Mouse (Mus musculus): ENCODE measurements around the gene Pde9a.

Gene Pde9a

DNA sequence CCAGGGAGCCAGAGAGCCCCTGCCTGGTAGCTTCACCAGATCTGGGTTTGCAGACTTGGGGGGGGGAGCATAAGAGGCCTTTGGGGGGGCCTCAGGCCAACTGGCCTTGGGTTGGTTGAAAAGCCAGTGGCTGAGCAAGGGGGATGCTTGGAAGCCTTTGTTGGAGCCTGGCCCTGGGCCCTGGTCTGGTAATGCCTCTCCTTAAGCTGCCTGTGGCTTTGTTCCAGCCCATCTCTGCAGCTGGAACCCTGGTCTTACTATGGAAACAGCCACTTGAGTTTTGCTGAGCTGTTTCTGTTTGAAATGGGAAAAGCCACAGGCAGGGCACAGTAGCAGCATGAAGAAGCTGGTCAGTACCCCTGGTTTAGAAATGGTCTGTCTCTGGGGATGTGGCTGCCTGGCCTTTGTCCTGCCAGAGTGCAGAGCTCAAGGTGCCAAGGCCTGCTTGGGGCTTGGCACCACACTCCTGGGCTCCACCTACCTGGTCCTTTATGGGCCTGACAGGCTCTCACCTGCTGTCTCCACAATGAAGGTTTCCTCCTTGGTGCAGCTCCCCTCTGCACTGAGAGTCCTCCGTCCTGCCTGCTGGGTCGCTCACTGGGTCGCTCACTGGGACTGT, 3.5 kb downstream of the Pde9a start:
- no peak for DNase-seq (ENCODE audit: low spot score)

DNA sequence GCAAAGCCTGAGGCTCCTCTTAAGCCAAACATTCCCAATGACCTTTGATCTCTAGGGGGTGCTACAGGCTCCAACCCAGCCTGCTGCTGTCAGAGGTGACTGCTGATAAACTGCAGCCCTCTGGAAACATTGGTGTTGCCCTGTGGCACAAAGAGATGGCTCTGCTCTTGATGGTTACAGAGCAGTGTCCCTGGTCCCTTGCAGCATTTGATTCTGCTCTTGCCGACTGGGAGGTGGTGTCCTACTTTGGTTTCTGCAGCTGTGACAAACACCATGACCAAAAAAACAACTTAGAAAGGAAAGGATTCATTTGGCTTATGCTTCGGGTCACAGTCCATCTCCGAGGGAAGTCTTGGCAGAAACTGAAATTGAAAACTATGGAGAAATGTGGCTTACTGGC, 5.5 kb downstream of the Pde9a start:
- no peak for DNase-seq (ENCODE audit: low spot score)

DNA sequence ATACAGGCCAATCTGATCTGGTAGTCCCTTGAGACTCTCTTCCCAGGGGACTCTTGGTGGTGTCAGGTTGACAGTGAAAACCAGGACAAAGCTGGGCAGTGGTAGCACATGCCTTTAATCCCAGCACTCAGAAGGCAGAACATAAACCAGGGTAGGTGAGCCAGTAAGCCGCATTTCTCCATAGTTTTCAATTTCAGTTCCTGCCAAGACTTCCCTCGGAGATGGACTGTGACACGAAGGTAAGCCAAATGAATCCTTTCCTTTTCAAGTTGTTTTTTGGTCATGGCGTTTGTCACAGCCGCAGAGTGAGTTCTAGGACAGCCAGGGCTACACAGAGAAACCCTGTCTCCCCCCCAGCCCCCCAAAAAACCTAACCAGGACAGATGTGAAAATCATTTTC, 6.0 kb downstream of the Pde9a start:
- no peak for DNase-seq (ENCODE audit: low spot score)

DNA sequence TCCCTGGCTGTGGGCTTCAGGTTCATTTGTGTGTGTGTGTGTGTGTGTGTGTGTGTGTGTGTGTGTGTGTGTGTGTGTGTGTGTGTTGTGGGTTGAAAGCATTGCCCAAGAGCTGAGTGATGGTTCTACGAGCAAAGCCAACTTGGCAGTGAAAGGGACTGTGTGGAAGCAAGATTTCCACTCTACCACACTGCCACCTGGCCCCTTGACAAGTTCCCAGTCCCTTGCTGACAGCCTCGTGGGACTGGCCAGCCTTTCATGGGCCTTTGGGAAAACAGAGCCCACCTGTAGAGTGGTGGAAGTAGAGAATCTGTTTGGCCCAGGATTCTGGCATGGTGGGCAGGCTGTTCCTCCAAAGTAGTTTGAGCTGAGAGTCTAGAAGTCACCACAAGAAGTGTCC, 7.8 kb downstream of the Pde9a start:
- DNase-seq (ENCODE audit: low spot score), result no peak

DNA sequence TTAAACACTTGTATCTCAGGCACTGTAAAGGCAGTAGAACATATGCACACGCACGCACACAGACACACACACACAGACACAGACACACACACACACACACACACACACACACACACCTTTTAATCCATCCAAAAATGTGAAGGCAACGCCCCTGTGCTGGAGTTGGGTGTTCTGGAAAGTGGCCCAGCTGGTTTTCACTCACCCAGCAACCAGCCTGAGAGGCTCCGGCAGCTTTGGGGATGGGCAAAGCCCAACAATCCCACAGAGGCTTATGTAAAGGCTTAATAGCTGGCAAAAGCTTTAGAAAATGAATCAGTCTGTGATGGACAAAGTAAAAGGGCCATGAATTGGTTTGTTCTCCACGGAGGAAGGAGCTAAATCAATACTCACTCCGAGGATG, 14.3 kb downstream of the Pde9a start:
- no peak for DNase-seq (ENCODE audit: low spot score)

DNA sequence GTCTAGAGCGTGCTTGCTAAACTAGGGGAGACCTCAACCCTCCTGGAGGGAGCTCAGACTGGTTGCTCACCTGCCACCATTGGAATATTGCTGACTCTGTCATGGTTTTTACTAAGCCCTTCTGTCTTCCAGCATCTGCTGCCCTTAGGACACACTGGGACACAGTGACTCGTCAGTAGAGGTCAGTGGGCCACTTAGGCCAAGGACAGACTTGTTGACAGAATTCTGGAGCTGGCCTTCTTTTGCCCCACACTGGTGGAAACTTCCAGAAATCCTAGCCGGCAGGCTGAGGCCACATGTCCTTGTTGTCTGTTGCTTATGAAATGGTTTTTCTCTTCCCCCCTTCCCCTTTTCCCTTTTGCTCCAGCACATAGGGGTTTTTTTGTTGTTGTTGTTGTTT, 15.2 kb downstream of the Pde9a start:
- no peak for DNase-seq (ENCODE audit: low spot score)

DNA sequence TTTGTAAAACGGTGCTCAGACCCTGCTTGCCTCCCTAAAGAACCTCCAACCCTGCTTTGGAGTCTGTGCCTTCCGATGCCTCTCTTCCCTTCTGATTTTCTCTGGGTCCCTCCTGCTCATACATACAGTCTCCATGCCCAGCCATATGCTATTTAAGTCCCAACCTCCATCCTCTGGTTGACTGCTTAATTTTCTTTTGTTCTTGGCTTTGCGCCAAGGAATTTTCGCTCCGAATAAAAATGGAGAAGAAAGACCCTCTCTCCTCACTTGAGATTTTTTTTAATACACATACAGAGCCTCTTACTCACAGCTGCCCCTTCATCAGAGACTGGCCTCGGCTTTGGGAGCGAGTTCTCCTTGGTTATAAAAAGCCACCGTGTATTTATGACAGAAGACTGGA, 16.7 kb downstream of the Pde9a start:
- DNase-seq (ENCODE audit: low spot score), result no peak

DNA sequence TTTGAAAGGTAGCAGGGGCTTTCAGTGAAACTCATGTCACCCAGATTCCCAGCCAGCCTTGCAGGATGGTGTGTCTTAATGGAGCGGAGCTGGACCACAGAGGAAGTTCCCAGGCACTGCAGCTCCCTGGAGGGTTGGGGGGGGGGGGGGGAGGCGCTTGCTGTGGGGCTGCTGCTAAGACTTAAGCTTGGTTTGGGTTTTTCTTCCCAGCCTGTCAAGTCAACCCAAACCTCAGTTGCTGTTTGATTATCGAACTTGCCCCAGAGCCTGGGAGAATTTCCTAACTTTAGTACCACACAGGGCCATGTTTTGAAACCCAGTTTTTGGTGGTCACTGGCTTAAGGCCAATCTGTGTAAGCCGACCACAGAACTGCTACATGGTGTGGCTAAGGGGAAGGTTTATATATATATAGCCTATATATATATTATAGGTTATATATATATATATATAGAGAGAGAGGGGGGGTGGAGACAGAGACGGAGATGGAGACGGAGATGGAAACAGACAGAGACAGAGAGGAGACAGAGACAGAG, 19.8 kb downstream of the Pde9a start:
- DNase-seq (ENCODE audit: low spot score), result no peak

DNA sequence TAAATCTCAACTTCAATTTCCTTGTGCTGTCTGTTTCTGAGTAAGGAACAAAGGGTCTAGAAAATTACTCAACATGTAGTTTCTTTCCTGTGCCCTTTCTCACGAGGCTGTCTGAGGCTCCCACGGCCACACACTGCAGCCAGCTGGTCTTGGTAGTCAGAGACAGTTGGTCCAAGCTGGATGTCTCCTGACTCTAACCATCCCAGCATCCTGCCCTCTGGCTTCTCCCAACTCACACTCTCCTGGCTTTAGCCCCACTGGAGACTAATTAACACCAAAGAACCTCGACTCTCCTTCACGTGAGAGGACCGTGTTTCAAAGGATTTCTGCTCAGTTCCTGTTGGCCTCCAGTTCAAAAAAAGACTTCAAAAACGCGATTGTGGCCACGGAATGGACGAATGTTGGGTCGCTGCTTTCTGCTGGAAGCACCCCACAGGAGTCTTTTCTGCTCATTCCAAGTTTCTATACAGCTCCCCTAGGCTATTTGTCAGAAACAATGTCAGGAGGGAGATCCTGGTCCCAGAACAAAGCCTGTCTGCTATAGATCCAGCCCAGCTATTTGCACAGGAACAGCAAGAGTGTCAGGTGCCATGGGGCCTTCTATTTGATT, 23.8 kb downstream of the Pde9a start:
- DNase-seq (ENCODE audit: low spot score), result no peak

DNA sequence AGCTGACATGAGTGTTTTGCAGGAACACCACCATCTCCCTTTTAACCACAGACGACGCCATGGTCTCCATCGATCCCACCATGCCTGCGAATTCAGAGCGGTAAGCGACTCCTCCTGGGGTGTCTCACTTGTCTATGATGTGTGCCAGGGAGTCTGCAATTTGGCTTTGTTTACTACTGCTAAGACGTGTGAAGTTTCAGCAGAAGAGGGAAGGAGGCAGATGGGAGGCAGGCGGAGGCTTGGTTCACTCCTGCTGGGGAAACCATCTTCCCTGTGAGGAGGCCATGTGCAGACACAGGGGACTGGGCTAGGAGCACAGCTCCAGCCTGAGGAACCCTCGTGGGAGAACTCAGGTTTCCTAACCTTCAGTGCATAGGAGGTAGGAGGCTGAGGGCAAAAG, 29.2 kb downstream of the Pde9a start:
- DNase-seq (ENCODE audit: low spot score), result no peak

DNA sequence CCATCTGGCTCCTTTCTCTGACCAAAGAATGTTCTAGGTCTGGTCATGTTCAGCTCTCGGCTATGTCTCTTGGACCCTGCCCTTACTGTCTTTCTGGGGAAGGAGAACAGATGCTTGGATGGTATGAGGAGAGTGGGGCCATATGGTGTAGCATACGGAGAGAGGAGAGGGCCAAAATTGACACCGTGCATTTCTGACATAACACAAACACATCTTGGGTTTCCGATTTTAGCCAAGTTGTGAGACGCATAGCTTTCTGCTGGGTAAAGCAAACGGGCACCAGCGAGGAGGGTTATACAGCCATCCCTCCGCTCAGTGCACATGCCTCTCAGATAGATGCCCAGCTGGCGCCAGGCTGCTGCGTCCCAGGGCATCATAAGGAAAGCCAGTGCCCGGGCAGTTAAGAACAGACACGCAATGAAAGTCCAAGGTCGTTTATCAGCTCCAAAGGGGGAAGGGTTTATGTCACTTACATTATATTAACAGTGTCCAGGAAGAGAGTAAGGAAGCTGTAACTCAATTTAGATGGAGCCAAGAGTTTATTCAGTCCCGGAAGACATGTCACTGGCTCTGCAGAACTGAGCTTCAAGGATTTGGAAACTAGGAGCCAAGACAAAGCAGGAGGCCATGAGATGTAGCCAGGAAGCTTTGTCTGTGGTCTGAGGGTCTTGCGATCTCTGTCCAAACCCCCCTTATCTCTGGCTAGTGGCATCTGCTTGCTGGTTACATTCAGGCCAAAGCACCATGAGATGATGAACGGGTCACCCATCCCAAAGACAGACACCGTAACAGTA, 33.0 kb downstream of the Pde9a start:
- DNase-seq (ENCODE audit: low spot score), result no peak

DNA sequence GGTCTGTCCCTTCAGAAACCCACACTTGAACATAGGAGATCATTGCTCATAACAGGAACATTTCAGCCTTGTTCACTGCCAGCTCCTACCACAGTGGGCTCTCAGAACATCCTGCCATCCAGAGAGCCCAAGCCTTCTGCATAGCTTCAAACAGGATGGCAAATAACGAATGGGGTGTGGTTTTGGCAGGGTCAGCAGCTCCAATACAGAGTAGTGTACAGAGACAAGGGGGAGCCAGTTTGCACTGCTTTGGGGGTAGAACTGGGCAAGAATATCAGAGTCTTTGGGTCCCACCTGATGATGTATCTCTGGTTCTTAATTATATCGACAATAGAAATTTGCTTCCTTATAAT, 33.6 kb downstream of the Pde9a start:
- no peak for DNase-seq (ENCODE audit: low spot score)

DNA sequence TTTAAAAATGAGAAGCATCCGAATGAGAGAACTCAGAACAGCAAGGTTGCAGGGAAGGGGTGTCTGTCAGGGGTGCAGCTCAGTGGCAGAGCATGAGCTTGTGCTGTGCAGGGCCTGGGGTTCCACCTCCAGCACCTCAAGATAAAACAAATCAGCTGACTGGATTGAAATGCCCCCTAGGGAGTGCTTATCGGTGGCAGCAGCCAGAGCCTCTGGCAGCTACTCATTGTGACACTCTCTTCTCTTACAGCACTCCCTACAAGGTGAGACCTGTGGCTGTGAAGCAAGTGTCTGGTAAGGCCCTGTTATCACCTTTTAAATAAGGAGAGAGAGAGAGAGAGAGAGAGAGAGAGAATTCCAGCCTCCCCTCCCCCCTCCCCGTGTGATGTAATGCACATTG, 34.0 kb downstream of the Pde9a start:
- DNase-seq (ENCODE audit: low spot score), result no peak

DNA sequence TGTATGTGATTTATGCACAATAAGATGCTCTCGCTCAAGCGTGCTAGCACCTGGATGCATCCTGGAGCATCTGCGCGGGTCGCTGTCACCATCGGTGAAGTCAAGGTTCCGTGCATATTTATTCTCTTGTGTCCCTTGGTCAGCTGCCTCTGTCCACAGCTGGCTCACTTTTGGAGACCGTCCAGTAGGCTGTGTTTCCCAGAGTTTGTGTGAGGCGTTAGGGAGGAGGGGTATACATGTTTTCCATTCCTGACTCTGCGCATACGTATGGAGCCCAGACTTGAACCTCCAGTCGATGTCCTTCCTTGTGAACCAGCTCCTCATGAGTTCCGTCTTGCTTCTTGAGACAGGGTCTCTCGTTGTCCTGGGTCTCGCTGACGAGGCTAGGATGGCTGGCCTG, 34.6 kb downstream of the Pde9a start:
- no peak for DNase-seq (ENCODE audit: low spot score)

DNA sequence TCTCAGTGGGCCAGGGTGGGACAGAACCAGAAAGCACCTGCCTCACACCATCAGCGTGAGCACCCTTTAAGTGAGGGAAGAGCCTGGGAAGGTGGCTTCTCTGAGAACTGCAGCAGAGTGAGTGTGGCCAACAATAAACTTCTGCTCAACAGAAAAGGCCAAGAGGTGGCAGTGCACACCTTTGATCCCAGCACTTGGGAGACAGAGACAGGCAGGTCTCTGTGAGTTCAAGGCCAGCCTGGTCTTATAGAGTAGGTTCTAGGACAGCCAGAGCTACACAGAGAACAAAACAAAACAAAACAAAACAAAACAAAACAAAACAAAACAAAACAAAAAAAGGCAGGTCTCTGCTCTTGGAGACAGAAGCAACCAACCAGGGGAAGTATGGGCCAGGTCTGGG, 36.4 kb downstream of the Pde9a start:
- DNase-seq (ENCODE audit: low spot score), result no peak

DNA sequence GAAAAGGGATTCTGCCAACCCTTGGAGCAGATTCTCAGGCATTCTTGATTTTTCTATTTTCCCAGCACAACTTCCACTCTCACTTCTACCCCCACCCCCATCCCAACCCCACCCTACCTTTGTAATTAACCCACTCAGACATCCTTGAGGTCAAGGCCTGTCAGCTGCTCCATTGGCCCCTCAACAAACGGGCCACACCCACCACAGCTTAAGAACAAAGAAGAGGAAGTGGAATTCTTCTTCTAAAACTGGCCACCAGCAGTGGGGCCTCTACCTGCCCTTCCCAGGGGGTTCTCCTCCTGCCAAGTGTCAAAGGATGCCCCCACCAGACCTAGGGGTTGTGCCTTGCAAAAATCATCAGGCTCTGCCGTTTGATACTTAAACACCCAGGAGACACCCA, 37.0 kb downstream of the Pde9a start:
- no peak for DNase-seq (ENCODE audit: low spot score)

DNA sequence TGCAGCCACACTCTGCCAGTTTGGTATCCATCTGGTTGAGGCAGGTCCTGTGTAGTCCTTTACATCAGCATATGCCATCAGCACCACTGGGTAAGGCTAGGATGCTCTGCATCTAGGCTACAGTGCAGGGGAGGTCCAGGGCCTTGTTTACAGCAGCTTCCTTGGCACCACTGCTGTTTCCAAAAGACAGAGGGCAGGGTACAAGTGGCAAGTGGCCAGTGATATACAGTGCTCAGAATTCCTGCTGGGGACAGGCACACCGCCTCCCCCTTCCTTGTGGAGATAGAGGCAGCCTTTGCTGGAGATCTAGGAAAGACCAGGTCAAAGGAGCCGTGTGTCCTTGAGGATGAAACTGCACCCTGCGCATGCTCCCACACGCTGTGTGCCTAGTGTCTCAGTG, 38.3 kb downstream of the Pde9a start:
- no peak for DNase-seq (ENCODE audit: low spot score)

DNA sequence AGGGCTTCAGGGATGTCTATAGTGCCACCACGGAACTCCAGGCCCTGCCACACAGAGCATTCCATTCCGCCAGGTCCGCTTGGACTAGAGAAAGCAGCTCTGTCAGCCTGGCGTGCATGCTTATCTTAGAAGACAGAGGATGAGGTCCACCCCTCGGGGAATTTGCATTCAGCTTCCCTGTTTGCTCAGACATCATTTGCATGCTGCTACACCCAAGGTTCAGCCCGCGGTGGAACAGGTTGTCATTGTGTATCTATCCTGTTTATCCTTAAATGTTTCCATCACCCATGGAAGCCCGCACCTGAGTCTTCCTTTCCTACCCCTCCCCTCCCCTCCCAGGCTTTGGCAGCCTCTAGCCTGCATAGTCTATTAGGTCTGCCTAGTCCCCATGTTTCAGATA, 38.8 kb downstream of the Pde9a start:
- no peak for DNase-seq (ENCODE audit: low spot score)

DNA sequence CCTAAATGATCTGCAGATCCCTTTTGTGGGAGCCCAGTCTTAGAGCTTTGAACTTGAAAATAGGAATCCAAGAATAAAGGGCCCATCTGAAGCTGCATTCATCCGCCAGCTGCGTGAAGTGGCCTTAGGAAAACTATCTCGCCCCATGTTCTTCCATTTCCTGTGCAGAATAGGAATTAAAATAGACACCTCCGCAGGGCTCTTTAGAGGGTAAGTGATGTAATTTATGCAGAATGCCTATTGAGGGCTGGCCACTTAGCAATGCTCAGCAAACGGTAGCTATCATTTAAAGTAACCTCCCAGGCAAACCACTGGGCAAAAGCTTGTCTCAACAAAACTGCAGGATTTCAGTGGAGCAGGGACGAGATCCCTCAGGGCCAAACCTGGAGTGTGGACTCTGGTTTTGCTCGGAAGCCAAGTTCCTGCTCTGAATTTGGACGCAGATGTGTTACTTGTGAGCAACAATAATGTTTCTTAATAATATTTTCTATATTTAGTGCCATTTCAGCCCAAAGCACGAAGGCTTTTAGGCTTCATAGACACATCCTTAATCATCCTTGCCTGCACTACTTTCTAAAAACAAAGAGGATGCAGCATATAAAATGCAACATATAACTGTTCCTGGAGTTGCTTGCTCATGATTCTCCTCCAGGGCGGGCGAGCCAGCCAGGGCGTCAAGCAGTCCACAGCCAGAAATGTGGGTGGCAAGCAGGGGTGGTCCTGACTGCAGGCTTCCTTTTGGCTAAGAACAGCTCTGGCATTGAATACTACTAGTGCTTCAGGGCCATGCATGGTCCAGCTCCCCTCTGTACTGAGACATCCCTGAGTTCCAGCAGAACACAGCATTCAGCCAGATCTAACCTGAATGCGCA, 40.1 kb downstream of the Pde9a start:
- DNase-seq (ENCODE audit: low spot score), result no peak

DNA sequence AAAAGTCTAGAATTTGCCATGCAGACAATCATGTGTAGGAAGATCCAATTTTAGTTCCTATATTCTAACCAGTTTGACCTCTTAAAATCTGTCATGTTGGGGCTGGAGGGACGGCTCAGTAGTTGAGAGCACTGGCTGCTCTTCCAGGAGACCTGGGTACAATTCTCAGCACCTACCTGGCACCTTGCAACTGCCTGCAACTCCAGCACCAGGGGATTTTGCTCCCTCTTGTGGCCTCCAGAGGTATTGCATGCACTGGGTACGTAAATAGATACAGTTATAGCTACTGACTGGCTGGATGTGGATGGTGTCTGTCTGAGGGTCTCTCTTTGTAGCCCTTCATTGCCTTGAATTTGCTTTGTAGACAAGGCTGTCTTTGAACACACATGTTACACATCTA, 43.4 kb downstream of the Pde9a start:
- DNase-seq (ENCODE audit: low spot score), result no peak

DNA sequence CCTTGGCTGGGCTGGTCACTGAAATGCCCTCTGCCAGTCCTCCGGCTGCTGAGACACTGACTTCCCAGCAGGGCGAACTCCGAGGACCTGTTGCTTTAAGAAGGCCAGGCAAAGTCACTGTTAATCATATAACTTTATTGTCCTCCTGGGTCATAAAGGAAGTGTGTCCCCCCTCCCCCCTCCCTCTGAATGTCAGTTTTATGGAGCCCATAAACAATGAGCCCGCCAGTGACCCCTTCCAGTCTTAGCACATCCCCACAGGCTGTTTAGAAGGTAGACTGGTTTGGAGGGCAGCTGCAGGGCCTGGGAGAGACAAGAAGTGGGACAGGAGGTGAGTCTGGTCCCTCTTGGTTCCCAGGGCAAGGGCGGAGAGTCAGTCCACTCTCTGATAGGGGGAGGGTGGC, 46.9 kb downstream of the Pde9a start:
- no peak for DNase-seq (ENCODE audit: low spot score)

DNA sequence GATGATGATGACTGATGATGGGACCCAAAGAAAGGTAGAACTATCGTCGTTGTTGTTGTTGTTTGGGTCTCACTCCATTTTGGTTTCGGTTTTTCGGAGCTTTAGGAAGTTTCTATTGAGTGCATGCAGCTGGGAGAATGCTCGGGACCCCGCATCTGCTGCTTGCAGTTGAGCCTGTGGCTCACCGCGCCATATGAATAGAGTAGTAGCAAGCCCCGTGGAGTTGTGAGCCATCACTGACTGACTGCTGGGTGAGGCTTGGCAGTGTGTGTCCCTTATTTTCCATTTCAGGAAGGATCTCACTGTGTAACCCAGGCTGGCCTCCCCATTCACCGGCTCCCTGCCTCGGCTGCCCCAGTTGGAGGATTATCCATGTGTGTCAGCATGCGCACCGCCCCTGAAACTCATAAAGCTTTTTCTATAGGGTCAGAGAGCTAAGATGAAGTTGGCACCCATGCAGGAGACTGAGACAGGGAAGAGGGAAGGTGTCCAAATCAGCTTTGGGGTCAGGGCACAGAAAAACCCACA, 47.5 kb downstream of the Pde9a start:
- no peak for DNase-seq (ENCODE audit: low spot score)

All from urinary bladder, postnatal 10 days (tissue).